Mouse (Mus musculus): ENCODE data around the gene H2al1g. TPM values are rescaled to one million over a fixed set of nuclear protein-coding genes. Genes with fewer than 3 reads are reported as not detected.
"Not testable (repeated sequence)": the region's sequence is repeated elsewhere in the genome, so short reads cannot be mapped to it uniquely, and the experiment has no call there.

Gene H2al1g
- polyA plus RNA-seq (2016; fragmentation: Nextera tagmentation; extraction: Ambion mirVana): not detected in 2 replicates

DNA sequence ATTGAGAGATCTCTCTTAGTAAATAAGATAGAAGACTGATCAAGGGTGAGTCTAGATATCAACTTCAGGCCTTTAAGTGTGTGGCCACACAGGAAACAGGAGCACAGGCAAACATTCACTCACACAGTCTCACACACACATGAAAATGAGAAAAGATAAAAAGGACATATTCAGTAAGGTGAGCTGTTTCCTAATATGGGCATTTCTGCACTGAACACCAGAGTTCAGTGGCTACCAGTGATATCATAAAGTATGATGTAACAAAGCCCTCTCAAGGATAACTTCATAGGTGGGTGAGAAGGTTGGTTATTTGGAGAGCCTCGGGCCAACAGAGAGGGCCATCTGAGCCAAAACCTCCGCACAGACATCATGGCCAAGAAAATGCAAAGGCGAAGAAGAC is at the start of gene H2al1g:
TSS of gene H2al1g (plus strand) at position 301 of the 400 bp plus-strand sequence.
- H3K36me3 ChIP-seq (replicated peaks); H3K4me3 ChIP-seq (replicated peaks); H3K4me1 ChIP-seq; H3K27ac ChIP-seq; H3K9me3 ChIP-seq; H3K9ac ChIP-seq; H3K27me3 ChIP-seq; ATAC-seq (ENCODE audit: low FRiP score); H3K4me2 ChIP-seq: not testable (repeated sequence)
- no CpG with 5 or more reads among the region's 3 CpGs for WGBS

DNA sequence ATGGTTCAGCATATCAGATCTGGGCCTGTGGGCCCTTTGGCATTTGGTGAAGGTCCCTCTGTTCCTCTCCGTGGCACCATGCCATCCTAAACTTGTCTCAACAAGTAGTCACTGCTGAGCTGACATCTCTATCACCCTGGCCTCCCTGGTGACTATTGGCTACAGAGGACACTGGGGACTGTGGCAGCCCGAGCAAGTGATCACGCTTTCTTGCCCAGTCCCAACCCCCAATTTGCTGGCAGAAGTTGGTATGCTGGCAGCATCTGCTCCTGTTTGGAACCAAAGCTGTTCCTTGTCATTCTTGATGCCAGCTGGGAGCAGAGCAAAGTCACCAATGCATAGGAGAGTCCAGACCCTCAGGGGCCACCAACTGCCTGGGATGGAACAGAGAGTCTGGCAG is 49.0 kb upstream of the H2al1g start:
- no peak for ATAC-seq (ENCODE audit: low FRiP score)

DNA sequence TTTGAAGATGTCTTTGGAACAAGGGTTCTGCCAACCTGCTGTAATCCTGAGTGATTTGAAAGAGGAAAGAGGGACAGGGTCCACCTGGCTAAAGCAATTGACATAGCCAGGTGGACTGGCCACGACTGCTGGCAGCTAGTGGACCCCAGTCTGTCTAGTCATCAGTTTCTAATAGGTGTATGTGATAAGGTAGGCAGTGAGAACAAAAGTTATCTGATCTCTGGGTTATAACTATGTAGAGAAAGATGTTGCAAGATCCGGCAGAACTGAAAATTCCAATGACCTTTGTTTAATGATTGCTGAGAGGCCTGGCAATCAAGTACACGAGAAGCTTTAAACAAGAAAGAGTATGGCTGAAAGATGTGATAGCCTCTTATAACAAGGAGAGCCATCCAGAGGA is 44.9 kb upstream of the H2al1g start:
- H3K27me3 ChIP-seq: 0 out of 2 replicates have a peak, but pooled peaks cover 8% of the 10 kb centered on the region
- H3K27ac ChIP-seq: no peak overlapping the region
- H3K9ac ChIP-seq: no peak overlapping the region
- no peak overlapping the region for H3K4me2 ChIP-seq
- H3K4me3 ChIP-seq (replicated peaks): no peak overlapping the region
- no peaks in the 10 kb centered on the region for H3K4me1 ChIP-seq
- ATAC-seq (ENCODE audit: low FRiP score): no peak
- WGBS: 85% methylated on average over 3 of the region's 3 CpGs
- H3K9me3 ChIP-seq: no peaks in the 10 kb centered on the region
- H3K36me3 ChIP-seq (replicated peaks): no peaks in the 10 kb centered on the region

More for the DNA sequence above, 49.0 kb upstream of the H2al1g start:
- Histone ChIP-seq H3K36me3 (replicated peaks) (no peaks in the 10 kb centered on the region), H3K27me3 (0 out of 2 replicates have a peak, but pooled peaks cover 16% of the 10 kb centered on the region), H3K27ac (no peak overlapping the region), H3K4me2 (no peak overlapping the region), H3K4me3 (replicated peaks) (no peak overlapping the region), H3K9me3 (no peaks in the 10 kb centered on the region), H3K9ac (no peak overlapping the region), H3K4me1 (no peaks in the 10 kb centered on the region)
- 79% methylated on average over 3 of the region's 3 CpGs for WGBS

DNA sequence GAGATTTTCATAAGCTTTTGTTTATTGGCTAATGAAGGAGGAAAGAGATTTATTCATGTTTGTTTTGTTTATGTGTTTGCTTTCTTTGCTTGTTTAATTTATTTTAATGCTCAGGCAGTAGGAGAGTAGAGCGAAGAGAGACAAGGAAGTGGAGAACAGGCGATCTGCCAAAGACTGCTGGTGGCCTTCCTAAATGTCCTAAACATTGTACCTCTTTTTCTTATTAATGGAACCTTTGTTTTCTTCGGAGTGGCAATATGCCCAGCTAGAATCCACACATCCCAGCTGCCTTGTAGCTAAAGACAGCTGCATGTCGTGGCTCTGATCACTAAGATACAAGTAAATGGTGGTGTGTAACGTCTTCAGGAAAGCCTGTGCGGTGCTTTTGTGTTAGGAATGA is 41.0 kb upstream of the H2al1g start:
- Histone ChIP-seq H3K4me1 (no peaks in the 10 kb centered on the region), H3K27me3 (peaks cover 12% of the 10 kb centered on the region; the same call in 1 of the 2 replicates)
- ATAC-seq (ENCODE audit: low FRiP score): no peak

DNA sequence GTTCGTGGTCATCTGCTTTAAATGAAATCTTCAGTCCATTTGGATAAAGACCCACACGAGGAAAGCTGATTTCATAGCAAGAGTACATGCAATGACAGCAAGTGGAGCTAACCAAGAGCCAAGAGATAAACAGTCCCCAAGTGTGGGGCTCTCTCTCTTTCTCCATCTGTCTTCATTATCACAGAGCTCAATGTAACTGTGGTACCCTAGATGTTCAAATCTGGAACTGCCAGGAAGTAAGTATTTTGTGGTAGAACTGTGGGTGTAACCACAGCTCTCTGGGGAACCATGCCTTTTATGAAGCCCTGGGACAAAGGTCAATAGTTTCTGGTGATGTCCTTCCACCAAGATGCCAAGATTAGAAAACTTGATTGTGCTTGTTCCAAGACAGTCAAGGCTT is 37.3 kb upstream of the H2al1g start:
- H3K27me3 ChIP-seq: peaks cover 4% of the 10 kb centered on the region; the same call in 1 of the 2 replicates
- no peak overlapping the region for H3K4me2 ChIP-seq
- H3K27ac ChIP-seq: no peak overlapping the region
- 68% methylated on average over 2 of the region's 2 CpGs for WGBS
- no peak overlapping the region for H3K4me3 ChIP-seq (replicated peaks)
- no peak for ATAC-seq (ENCODE audit: low FRiP score)
- H3K9ac ChIP-seq: no peak overlapping the region
- no peaks in the 10 kb centered on the region for H3K4me1 ChIP-seq
- H3K9me3 ChIP-seq: no peaks in the 10 kb centered on the region
- no peaks in the 10 kb centered on the region for H3K36me3 ChIP-seq (replicated peaks)

More for the DNA sequence above, 41.0 kb upstream of the H2al1g start:
- H3K4me2 ChIP-seq: no peak overlapping the region
- no peak overlapping the region for H3K9ac ChIP-seq
- no peaks in the 10 kb centered on the region for H3K36me3 ChIP-seq (replicated peaks)
- no peaks in the 10 kb centered on the region for H3K9me3 ChIP-seq
- no peak overlapping the region for H3K4me3 ChIP-seq (replicated peaks)
- WGBS: 86% methylated on average over 6 of the region's 6 CpGs
- H3K27ac ChIP-seq: no peak overlapping the region

DNA sequence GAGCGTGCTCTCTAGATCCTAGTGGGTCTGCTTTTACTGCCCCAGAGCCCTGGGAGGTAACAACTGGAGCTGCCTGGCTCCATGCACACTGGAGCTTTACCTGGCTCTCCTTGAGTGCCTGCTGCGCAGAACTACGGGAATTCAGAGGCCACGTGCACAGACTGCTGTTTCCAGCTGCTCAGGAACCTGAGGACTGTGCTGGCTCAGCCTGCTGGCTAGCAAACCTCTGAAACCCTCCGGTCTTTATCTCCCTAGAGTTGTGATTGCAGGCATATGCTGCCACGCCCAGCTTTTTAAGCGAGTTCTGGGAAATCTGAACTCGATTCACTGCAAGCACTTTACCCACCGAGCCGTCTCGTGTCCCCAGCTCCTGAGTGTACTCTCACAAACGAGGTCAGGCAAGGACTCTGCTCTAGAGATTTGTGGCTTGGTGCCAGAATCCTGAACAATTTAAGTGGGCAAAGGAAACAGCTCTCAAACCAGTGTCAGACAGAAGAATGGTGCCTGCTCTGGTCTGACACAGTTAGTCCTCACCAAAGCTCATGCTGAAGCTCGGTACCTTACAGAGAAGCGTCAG is 29.7 kb upstream of the H2al1g start:
- ATAC-seq (ENCODE audit: low FRiP score): no peak
- 79% methylated on average over 14 of the region's 14 CpGs for WGBS
- no peak overlapping the region for H3K27ac ChIP-seq
- no peaks in the 10 kb centered on the region for H3K9me3 ChIP-seq
- H3K4me1 ChIP-seq: no peaks in the 10 kb centered on the region
- no peak overlapping the region for H3K4me3 ChIP-seq (replicated peaks)
- no peak overlapping the region for H3K4me2 ChIP-seq
- no peaks in the 10 kb centered on the region for H3K36me3 ChIP-seq (replicated peaks)
- no peak overlapping the region for H3K9ac ChIP-seq
- H3K27me3 ChIP-seq: peaks cover 7% of the 10 kb centered on the region; the same call in 1 of the 2 replicates

DNA sequence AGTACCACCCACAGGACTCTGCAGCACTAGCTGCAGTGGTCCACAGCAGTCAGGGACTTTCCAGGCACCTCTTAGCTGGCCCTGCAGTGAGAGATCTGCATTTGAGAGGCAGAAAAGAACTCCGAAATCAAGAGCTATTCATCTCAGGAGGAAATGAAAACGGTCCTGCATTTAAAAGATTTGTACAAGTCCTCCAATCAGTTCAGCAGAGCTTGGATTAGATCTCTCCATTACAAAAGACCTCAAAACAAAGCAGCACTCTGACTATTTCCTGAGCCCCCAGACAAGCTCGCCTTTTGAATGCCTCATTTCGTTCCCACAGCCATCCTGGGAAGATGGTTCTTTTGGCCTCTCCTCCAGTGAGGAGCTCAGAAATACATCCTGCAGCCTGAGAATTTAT is 28.8 kb upstream of the H2al1g start:
- no peaks in the 10 kb centered on the region for H3K9me3 ChIP-seq
- no peak overlapping the region for H3K4me3 ChIP-seq (replicated peaks)
- no peaks in the 10 kb centered on the region for H3K4me1 ChIP-seq
- no peak overlapping the region for H3K4me2 ChIP-seq
- H3K27me3 ChIP-seq: peaks cover 7% of the 10 kb centered on the region; the same call in 1 of the 2 replicates
- WGBS: 28% methylated on average over 4 of the region's 4 CpGs
- ATAC-seq (ENCODE audit: low FRiP score): no peak
- no peaks in the 10 kb centered on the region for H3K36me3 ChIP-seq (replicated peaks)
- no peak overlapping the region for H3K9ac ChIP-seq
- H3K27ac ChIP-seq: no peak overlapping the region

DNA sequence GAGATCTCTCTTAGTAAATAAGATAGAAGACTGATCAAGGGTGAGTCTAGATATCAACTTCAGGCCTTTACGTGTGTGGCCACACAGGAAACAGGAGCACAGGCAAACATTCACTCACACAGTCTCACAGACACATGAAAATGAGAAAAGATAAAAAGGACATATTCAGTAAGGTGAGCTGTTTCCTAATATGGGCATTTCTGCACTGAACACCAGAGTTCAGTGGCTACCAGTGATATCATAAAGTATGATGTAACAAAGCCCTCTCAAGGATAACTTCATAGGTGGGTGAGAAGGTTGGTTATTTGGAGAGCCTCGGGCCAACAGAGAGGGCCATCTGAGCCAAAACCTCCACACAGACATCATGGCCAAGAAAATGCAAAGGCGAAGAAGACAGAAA is 19.1 kb upstream of the H2al1g start, which contains the start of gene H2al1a:
TSS of gene H2al1a (plus strand) at position 301 of the 400 bp plus-strand sequence.
- not testable (repeated sequence) for ATAC-seq (ENCODE audit: low FRiP score); H3K9me3 ChIP-seq; H3K9ac ChIP-seq; H3K4me2 ChIP-seq; H3K4me3 ChIP-seq (replicated peaks); H3K27ac ChIP-seq; H3K27me3 ChIP-seq; H3K4me1 ChIP-seq; H3K36me3 ChIP-seq (replicated peaks)
- no CpG with 5 or more reads among the region's 3 CpGs for WGBS

DNA sequence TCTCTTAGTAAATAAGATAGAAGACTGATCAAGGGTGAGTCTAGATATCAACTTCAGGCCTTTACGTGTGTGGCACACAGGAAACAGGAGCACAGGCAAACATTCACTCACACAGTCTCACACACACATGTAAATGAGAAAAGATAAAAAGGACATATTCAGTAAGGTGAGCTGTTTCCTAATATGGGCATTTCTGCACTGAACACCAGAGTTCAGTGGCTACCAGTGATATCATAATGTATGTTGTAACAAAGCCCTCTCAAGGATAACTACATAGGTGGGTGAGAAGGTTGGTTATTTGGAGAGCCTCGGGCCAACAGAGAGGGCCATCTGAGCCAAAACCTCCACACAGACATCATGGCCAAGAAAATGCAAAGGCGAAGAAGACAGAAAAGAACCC is 15.9 kb upstream of the H2al1g start, which contains the start of gene H2al1b:
TSS of gene H2al1b (plus strand) at position 301 of the 400 bp plus-strand sequence.
- WGBS: 78% methylated on average over 1 of the region's 3 CpGs
- not testable (repeated sequence) for H3K9me3 ChIP-seq; H3K36me3 ChIP-seq (replicated peaks); H3K9ac ChIP-seq; ATAC-seq (ENCODE audit: low FRiP score); H3K4me3 ChIP-seq (replicated peaks); H3K4me2 ChIP-seq; H3K27ac ChIP-seq; H3K4me1 ChIP-seq; H3K27me3 ChIP-seq

DNA sequence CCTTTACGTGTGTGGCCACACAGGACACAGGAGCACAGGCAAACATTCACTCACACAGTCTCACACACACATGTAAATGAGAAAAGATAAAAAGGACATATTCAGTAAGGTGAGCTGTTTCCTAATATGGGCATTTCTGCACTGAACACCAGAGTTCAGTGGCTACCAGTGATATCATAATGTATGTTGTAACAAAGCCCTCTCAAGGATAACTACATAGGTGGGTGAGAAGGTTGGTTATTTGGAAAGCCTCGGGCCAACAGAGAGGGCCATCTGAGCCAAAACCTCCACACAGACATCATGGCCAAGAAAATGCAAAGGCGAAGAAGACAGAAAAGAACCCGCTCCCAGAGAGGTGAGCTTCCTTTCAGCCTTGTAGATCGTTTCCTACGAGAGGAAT is 12.7 kb upstream of the H2al1g start, which contains the start of gene H2al1c:
TSS of gene H2al1c (plus strand) at position 301 of the 400 bp plus-strand sequence.
- not testable (repeated sequence) for H3K9me3 ChIP-seq; H3K4me1 ChIP-seq; H3K27me3 ChIP-seq; H3K36me3 ChIP-seq (replicated peaks); H3K9ac ChIP-seq; H3K27ac ChIP-seq; H3K4me2 ChIP-seq; H3K4me3 ChIP-seq (replicated peaks); ATAC-seq (ENCODE audit: low FRiP score)
- WGBS: 100% methylated on average over 1 of the region's 6 CpGs

DNA sequence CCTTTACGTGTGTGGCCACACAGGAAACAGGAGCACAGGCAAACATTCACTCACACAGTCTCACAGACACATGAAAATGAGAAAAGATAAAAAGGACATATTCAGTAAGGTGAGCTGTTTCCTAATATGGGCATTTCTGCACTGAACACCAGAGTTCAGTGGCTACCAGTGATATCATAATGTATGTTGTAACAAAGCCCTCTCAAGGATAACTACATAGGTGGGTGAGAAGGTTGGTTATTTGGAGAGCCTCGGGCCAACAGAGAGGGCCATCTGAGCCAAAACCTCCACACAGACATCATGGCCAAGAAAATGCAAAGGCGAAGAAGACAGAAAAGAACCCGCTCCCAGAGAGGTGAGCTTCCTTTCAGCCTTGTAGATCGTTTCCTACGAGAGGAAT is 9.5 kb upstream of the H2al1g start, which contains the start of gene H2al1d:
TSS of gene H2al1d (plus strand) at position 301 of the 400 bp plus-strand sequence.
- H3K4me1 ChIP-seq; ATAC-seq (ENCODE audit: low FRiP score); H3K36me3 ChIP-seq (replicated peaks); H3K27ac ChIP-seq; H3K4me3 ChIP-seq (replicated peaks); H3K4me2 ChIP-seq; H3K27me3 ChIP-seq; H3K9ac ChIP-seq; H3K9me3 ChIP-seq: not testable (repeated sequence)
- no CpG with 5 or more reads among the region's 6 CpGs for WGBS

DNA sequence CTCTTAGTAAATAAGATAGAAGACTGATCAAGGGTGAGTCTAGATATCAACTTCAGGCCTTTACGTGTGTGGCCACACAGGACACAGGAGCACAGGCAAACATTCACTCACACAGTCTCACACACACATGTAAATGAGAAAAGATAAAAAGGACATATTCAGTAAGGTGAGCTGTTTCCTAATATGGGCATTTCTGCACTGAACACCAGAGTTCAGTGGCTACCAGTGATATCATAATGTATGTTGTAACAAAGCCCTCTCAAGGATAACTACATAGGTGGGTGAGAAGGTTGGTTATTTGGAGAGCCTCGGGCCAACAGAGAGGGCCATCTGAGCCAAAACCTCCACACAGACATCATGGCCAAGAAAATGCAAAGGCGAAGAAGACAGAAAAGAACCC is 6.4 kb upstream of the H2al1g start, which contains the start of gene H2al1e:
TSS of gene H2al1e (plus strand) at position 301 of the 400 bp plus-strand sequence.
- H3K4me1 ChIP-seq; H3K27me3 ChIP-seq; ATAC-seq (ENCODE audit: low FRiP score); H3K27ac ChIP-seq; H3K4me3 ChIP-seq (replicated peaks); H3K9me3 ChIP-seq; H3K4me2 ChIP-seq; H3K36me3 ChIP-seq (replicated peaks); H3K9ac ChIP-seq: not testable (repeated sequence)
- WGBS: no CpG with 5 or more reads among the region's 3 CpGs

DNA sequence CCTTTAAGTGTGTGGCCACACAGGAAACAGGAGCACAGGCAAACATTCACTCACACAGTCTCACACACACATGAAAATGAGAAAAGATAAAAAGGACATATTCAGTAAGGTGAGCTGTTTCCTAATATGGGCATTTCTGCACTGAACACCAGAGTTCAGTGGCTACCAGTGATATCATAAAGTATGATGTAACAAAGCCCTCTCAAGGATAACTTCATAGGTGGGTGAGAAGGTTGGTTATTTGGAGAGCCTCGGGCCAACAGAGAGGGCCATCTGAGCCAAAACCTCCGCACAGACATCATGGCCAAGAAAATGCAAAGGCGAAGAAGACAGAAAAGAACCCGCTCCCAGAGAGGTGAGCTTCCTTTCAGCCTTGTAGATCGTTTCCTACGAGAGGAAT is 3.2 kb upstream of the H2al1g start, which contains the start of gene H2al1f:
TSS of gene H2al1f (plus strand) at position 301 of the 400 bp plus-strand sequence.
- H3K4me1 ChIP-seq; H3K9ac ChIP-seq; H3K36me3 ChIP-seq (replicated peaks); H3K4me2 ChIP-seq; H3K27me3 ChIP-seq; ATAC-seq (ENCODE audit: low FRiP score); H3K4me3 ChIP-seq (replicated peaks); H3K9me3 ChIP-seq; H3K27ac ChIP-seq: not testable (repeated sequence)
- WGBS: no CpG with 5 or more reads among the region's 6 CpGs
